Mouse (Mus musculus): ENCODE measurements around the gene Krt9.

Gene Krt9

DNA sequence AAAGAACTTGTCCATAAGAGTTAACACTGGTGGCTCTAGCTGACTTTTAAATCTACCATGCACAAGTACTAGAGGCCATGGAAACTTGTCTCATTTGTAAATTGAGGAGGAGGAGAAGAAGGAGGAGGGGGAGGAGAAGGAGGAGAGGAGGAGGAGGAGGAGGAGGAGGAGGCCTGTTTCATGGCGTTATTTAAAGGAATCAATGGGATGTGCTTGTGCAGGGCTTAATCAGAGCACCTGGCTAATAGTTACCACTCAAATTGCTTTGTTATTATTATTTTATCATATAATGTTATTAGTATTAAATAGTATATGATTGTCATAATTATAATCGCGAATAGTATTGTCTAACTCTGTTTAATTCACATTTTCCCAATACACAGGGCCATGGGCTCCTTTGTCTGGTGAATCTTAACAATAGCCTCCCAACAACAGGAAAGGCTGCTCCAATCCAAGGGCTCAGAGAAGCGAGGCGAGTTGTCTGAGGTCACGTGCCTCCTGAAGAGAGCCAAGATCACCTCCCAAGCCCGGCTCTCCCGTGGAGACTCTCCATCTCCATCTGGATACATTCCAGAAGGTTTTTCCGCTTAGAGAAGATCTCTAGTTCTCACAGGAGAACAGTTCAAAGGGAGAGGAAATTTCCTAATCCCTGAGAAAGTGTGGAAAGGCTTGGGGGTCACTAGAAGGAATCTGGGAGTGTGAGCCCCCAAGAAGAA, 44.3 kb downstream of the Krt9 start, which contains the start of gene Krt19:
Gene Krt19, minus strand, starts transcription at position 51 of the 716 bp plus-strand sequence.
- DNase-seq (ENCODE audit: low spot score) = no peak

GRCm38 (mm10) chr11:100147566-100148353, 45.3 kb downstream of the Krt9 start:
- no peak for DNase-seq (ENCODE audit: low spot score)

DNA sequence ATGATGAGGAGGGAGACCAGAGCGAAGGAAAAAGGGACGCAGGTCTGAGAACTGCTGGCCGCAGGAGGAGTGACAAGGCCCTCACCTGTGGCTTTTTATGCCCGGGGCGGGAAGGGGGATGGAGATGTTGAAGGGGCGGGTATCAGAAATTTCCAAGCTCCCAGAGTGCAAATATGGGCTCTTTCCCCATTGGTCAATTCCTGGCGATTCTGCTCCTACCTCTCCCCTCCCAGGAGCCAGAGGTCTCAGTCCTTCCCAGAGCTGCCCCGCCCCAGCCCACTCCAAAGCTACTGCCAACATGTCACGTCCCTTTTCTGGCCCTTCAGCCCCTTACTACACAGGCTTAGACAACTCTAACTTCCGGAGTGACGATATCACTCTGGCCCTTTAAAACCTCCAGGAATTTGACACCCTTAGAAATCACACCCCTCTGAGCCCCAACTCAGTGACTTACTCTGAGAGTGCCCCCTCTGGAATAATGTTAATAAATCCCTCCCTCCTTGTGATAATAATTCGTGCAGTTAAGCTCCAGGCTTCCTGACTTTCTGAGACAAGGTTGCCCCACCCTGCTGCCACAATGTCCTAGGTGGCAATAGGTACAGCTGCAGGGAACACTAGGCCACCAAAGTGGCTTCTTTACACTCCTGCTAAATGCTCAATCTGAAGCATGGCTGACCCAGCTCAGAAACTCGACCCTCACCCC, 47.0 kb downstream of the Krt9 start:
- peak; percentile 68 for DNase-seq (ENCODE audit: low spot score)

- no peak for DNase-seq (ENCODE audit: low spot score)
Observed at GRCm38 (mm10) chr11:100145104-100145503, 47.9 kb downstream of the Krt9 start.

GRCm38 (mm10) chr11:100140966-100141365, 52.1 kb downstream of the Krt9 start:
- DNase-seq (ENCODE audit: low spot score) = no peak

DNA sequence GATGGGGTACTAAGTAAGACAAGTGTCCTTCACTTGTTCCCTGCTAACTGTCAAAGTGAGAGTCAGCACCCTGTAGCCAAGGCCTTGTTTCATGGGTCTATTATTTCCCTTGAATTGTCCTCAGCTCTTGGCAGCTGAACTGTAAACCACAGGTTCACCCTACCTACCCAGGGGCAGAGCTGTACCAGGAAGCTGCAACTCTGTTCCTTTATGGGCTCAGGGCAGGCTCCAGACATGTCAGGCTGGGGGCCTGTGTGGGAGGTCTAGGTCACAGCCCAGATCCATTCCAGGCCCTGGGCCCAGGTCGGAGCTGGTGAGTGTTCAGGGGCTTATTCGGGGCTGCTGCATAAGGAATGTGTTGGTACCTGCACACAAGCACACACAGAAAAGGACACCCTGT, 53.7 kb downstream of the Krt9 start:
- DNase-seq (ENCODE audit: low spot score) = no peak

- no peak for DNase-seq (ENCODE audit: low spot score)
Observed at GRCm38 (mm10) chr11:100138809-100139208, 54.2 kb downstream of the Krt9 start.

GRCm38 (mm10) chr11:100137693-100138092, 55.4 kb downstream of the Krt9 start:
- no peak for DNase-seq (ENCODE audit: low spot score)
